Mouse (Mus musculus) lung, postnatal 0 days (tissue): ENCODE results near the gene Osm. TPM values are rescaled to one million over a fixed set of nuclear protein-coding genes. Genes with fewer than 3 reads are reported as not detected.

ENCODE experiments used
- ATAC-seq: fragments of 200-750 bp; cut with Nextera tagmentation; 2 replicates; pipeline ENCODE4 v1.8.0; 2017; ENCODE audit warnings: moderate library complexity
- DNase-seq: peaks from one replicate; pipeline ENCODE4 v3.0.0-alpha.2; 2016; ENCODE audit warnings: low spot score
- H3K27ac ChIP-seq: fragments of 300-500 bp; sonication (generic); 2 replicates; pipeline ENCODE4 v1.5.1; 2014; ENCODE audit warnings: antibody characterized with exemption, mild to moderate bottlenecking, low read length, mixed read lengths
- H3K27me3 ChIP-seq: fragments of 300-500 bp; sonication (generic); replicated peaks from 2 replicates; pipeline ENCODE4 v1.6.1; 2014; ENCODE audit warnings: low read length, mixed read lengths; ENCODE audit not compliant: insufficient read depth
- H3K36me3 ChIP-seq: fragments of 300-500 bp; sonication (generic); 2 replicates; pipeline ENCODE4 v1.6.1; 2014; ENCODE audit warnings: low read length, mixed read lengths; ENCODE audit not compliant: insufficient read depth
- H3K4me1 ChIP-seq: fragments of 300-500 bp; sonication (generic); 2 replicates; pipeline ENCODE4 v1.6.1; 2014; ENCODE audit warnings: antibody characterized with exemption, low read depth, low read length, mixed read lengths; ENCODE audit not compliant: insufficient read depth
- H3K4me2 ChIP-seq: fragments of 300-500 bp; sonication (generic); replicated peaks from 2 replicates; pipeline ENCODE4 v1.6.1; 2014; ENCODE audit warnings: low read depth, mild to moderate bottlenecking, low read length, moderate library complexity, mixed read lengths
- H3K4me3 ChIP-seq: fragments of 300-500 bp; sonication (generic); 2 replicates; pipeline ENCODE4 v1.5.1; 2014; ENCODE audit warnings: low read depth, low read length
- H3K9ac ChIP-seq: fragments of 300-500 bp; sonication (generic); replicated peaks from 2 replicates; pipeline ENCODE4 v1.6.1; 2014; ENCODE audit warnings: low read depth, mild to moderate bottlenecking
- H3K9me3 ChIP-seq: fragments of 300-500 bp; sonication (generic); 2 replicates; pipeline ENCODE4 v1.6.1; 2016; ENCODE audit warnings: low read length, mixed read lengths
- CTCF ChIP-seq: IDR thresholded peaks from 2 replicates; pipeline ENCODE4 v1.5.1; 2016; ENCODE audit warnings: antibody characterized with exemption, mild to moderate bottlenecking
- EP300 ChIP-seq: IDR thresholded peaks from 2 replicates; pipeline ENCODE4 v1.6.1; 2016; ENCODE audit warnings: antibody characterized with exemption, mild to moderate bottlenecking, control low read depth
- WGBS: fragments of 180-500 bp; shearing (Covaris S2); extraction: QIAGEN DNeasy Blood & Tissue Kit; methylation state at CpG from one replicate; pipeline ENCODE4 v1.1.7; 2014; 5-methylcytosine and 5-hydroxymethylcytosine counted together
- polyA plus RNA-seq: library from polyadenylated mRNA; unstranded; fragments of >200 nt; fragmentation: Nextera tagmentation; extraction: Ambion mirVana; gene quantifications from 2 replicates; pipeline ENCODE4 v1.2.1, GENCODE M21; 2015

The Osm gene
- polyA plus RNA-seq, 1 experiment from 2014 or later, result 0.69 TPM

GRCm38 (mm10) chr11:4232644-4233043 is 3.6 kb upstream of the Osm start:
- Histone ChIP-seq H3K4me2 (no peak overlapping the region), H3K4me1 (no peaks in the 10 kb centered on the region), H3K36me3 (no peaks in the 10 kb centered on the region), H3K27me3 (no peaks in the 10 kb centered on the region), H3K9me3 (no peaks in the 10 kb centered on the region), H3K4me3 (no peak overlapping the region), H3K9ac (no peak overlapping the region), H3K27ac (no peak overlapping the region)
- ATAC-seq (peak; percentile 73), DNase-seq (peak; percentile 61)
- 42% methylated on average over 12 of the region's 12 CpGs for WGBS
- TF ChIP-seq EP300 (peak; percentile 54), CTCF (no peak)

GRCm38 (mm10) chr11:4235052-4235655 is 1.1 kb upstream of the Osm start:
- WGBS, result 86% methylated on average over 6 of the region's 6 CpGs

DNA sequence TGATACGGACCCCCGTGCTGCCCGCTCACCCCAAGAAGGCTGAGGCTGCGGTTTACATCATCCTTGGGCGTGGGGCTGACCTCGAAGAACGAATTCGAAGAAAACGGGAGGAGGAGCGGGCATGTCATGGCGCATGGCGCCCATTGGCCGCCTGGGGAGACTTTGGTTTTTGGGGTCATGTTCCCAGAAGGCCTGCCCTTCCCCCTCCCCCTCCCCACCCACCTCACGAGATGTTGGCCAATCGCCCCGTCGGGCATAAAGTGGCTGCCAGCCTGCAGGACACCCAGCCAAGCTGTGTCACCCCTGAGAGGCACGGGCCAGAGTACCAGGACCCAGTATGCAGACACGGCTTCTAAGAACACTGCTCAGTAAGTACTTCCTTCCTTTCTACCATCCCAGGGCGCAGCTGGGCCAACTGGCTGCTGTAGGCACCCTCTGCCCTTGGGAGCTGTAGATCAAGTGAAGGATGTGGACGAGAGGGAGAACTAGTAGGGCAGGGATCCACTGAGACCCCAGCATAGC is 387 bp downstream of the Osm start:
- H3K9me3 ChIP-seq, result no peaks in the 10 kb centered on the region
- no peak overlapping the region for H3K4me2 ChIP-seq
- H3K36me3 ChIP-seq, result no peaks in the 10 kb centered on the region
- TF ChIP-seq CTCF, result no peak
- no peak for TF ChIP-seq EP300
- DNase-seq (no peak), ATAC-seq (no peak)
- H3K27me3 ChIP-seq, result no peaks in the 10 kb centered on the region
- WGBS, result 82% methylated on average over 20 of the region's 21 CpGs
- H3K27ac ChIP-seq, result no peak overlapping the region
- H3K4me1 ChIP-seq, result no peaks in the 10 kb centered on the region
- H3K9ac ChIP-seq, result no peak overlapping the region
- H3K4me3 ChIP-seq, result no peak overlapping the region

More at GRCm38 (mm10) chr11:4235052-4235655, 1.1 kb upstream of the Osm start:
- Histone ChIP-seq H3K36me3 (no peaks in the 10 kb centered on the region), H3K4me2 (no peak overlapping the region), H3K27ac (no peak overlapping the region), H3K27me3 (no peaks in the 10 kb centered on the region), H3K4me1 (no peaks in the 10 kb centered on the region), H3K9ac (no peak overlapping the region), H3K4me3 (no peak overlapping the region), H3K9me3 (no peaks in the 10 kb centered on the region)
- TF ChIP-seq EP300 (no peak), CTCF (no peak)
- ATAC-seq, result no peak
- DNase-seq, result no peak

DNA sequence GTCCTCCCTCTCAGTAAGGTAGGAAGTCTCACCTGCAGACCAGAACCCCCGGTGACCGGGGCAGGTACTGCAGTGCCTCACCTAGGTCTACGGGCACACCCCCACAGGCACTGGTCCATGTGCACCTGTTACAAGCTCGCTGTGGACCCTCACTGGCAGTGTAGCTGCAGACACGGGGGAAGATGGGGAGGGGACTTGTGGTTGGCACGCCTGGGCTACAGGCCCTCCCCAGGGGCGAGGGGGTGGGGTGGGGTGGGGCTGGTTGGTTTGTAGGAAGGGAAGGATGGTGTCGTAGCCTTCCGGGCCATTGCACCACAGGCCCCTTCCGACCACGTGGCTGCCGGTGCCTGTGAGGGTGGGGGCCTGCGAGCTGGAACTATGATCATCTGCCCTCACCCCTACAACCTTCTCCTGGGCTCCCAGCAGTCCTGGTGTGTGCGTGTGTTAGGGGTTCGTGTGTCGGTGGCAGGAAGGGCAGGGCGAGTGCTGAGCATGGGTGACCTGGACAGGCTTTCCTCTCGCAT is 1.2 kb downstream of the Osm start:
- Histone ChIP-seq H3K36me3 (no peaks in the 10 kb centered on the region), H3K9me3 (no peaks in the 10 kb centered on the region), H3K9ac (no peak overlapping the region), H3K4me1 (no peaks in the 10 kb centered on the region), H3K27me3 (no peaks in the 10 kb centered on the region), H3K27ac (no peak overlapping the region), H3K4me2 (no peak overlapping the region), H3K4me3 (0 out of 2 replicates have a peak overlapping the region, but pooled peaks have one; percentile 10)
- WGBS, result 68% methylated on average over 17 of the region's 18 CpGs
- DNase-seq, result no peak
- ATAC-seq, result peak; percentile 34
- TF ChIP-seq EP300 (no peak), CTCF (no peak; the same call in 1 of the 2 replicates)

DNA sequence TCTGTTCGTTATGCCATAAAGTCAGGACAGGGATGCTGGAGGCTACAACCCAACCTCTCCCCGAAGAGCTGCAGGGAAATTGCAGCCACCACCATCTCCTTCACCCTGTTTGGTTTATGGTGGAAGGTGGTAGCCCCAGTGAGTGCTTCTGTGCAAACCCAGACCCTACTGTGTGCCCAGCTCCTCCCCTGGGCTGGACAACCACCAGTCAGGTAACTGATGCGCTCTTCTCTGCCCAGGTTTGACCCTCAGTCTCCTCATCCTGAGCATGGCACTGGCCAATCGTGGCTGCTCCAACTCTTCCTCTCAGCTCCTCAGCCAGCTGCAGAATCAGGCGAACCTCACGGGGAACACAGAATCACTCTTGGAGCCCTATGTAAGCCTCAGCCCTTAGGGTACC is 1.9 kb downstream of the Osm start:
- Histone ChIP-seq H3K9ac (no peak overlapping the region), H3K36me3 (no peaks in the 10 kb centered on the region), H3K27ac (no peak overlapping the region), H3K4me2 (no peak overlapping the region), H3K4me3 (no peak overlapping the region), H3K9me3 (no peaks in the 10 kb centered on the region), H3K4me1 (no peaks in the 10 kb centered on the region), H3K27me3 (no peaks in the 10 kb centered on the region)
- ATAC-seq, result no peak
- no peak for DNase-seq
- TF ChIP-seq CTCF (no peak), EP300 (no peak)
- 81% methylated on average over 6 of the region's 6 CpGs for WGBS

- 85% methylated on average over 23 of the region's 23 CpGs for WGBS
- ATAC-seq, result no peak
- Histone ChIP-seq H3K4me2 (no peak overlapping the region), H3K4me1 (no peaks in the 10 kb centered on the region), H3K27ac (no peak overlapping the region), H3K9me3 (no peaks in the 10 kb centered on the region), H3K4me3 (no peak overlapping the region), H3K9ac (no peak overlapping the region), H3K36me3 (no peaks in the 10 kb centered on the region), H3K27me3 (no peaks in the 10 kb centered on the region)
- TF ChIP-seq CTCF, result no peak
- no peak for TF ChIP-seq EP300
- DNase-seq, result no peak
Measured at GRCm38 (mm10) chr11:4239691-4240090, 3.5 kb downstream of the Osm start.
